Mouse (Mus musculus): ENCODE measurements around the gene Ccdc93.

Ccdc93 gene

DNA sequence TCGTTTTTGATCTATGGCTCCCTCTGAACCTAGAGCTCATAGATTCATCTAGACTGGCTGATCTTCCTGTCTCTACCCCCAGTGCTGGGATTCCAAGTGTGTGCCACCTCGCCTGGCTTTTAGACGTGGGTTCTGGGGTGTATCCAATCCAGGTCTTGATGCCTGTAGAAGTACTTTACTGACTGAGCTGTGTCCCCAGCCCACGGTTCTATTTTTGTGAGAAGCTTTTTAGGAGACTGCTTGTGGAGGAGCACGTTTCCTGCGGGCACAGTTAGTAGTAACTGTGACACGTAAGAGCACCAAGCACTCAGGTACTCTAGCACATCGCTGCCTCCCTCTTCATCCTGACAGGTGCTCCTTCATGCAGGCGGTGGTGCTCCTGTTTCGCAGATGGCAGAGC, 16.4 kb downstream of the Ccdc93 start:
- in situ Hi-C loops (cut with MboI, MseI): no loop called here

DNA sequence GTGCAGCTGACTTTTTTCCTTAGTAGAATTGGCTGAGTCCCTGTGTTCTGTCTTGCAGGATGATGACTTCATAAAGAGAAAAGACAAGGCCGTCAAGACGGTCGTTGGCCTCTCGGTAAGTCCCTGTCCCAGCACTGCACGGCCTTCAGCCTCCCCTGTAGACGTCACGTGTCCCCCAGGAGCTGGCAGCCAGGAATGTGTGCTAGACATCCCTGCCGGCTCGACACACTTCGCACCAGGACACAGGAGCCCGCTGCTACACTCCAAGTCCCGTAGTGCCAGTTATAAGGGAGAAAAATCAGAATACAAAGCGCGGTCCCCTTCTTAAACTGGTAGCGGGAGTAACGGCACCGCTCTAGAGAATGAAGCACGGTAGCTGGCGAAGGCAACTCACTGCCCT, 17.3 kb downstream of the Ccdc93 start:
- in situ Hi-C loops (cut with MboI, MseI): no loop called here

DNA sequence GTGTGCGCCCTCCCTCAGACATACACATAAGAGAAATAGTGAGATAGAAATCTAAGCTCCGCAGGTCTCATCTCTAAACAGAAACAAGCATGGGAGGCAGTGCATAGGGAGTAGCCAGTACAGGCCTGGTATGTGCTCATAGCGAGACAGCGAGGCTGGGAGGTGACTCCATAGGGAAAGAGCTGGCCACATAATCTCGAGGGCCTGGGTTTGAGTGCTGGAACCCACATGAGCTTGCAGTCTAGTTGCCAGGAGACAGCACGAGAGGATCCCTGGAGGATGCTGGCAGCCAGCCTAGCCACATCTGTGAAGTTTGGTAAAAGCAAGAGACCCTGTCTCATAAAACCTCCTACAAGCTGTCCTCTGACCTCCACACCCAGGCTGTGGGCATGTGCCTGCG, 20.2 kb downstream of the Ccdc93 start:
- in situ Hi-C loops (cut with MboI, MseI): no loop called here

DNA sequence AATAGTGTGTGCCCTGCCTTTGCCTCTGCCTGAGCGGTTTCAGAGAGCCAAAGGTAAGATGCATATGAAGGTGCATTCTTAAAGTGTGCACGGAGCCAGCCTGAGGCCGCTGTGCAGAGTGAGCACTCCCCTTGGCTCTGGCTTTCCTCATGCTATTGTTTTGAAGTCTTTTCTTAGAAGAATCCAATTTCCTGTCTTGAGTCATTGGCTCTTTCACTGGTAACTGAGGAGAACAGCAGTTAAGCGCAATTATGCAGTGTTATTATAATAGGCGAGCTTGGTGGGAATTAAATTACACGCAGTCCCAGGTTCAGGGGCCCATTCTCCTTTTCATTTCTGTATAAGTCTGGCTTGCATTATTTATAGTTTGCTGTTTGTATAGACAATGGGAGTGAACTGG, 21.6 kb downstream of the Ccdc93 start:
- in situ Hi-C loops (cut with MboI, MseI): no loop called here

DNA sequence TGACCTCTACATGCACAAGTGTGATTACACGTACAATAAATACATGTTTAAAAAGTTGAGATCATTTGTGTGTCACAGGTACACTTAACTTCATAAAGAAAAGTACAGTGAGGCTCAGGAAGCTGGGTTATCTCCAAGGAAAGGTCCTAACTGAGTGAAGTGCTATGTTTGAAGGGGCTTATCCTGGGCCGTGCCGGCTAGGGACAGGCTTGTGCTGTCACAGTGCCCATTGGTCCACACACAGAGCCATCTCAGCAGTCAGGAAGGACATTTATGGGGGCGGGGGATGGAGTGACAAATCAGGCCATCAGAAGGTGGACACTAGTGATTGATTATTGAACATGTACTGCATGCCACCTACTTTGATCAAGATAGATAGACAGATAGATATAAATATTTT, 22.2 kb downstream of the Ccdc93 start:
- in situ Hi-C loops (cut with MboI, MseI): no loop called here

DNA sequence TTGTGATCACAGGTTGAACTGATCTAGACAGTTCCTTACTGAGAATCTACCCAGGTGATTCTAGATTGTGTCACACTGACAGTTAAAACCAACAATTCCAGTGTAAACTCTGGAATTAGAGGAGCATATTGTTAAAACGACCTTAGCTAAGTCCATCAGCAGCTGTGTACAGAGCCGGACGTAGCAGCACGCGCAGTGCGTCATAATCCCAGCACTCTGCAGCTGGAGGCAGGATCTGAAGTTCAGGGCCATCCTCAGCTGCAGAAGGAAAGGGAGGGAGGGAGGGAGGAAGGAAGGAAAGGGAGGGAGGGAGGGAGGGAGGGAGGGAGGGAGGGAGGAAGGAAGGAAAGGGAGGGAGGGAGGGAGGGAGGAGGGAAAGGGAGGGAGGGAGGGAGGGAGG, 24.1 kb downstream of the Ccdc93 start:
- in situ Hi-C loops (cut with MboI, MseI): no loop called here

DNA sequence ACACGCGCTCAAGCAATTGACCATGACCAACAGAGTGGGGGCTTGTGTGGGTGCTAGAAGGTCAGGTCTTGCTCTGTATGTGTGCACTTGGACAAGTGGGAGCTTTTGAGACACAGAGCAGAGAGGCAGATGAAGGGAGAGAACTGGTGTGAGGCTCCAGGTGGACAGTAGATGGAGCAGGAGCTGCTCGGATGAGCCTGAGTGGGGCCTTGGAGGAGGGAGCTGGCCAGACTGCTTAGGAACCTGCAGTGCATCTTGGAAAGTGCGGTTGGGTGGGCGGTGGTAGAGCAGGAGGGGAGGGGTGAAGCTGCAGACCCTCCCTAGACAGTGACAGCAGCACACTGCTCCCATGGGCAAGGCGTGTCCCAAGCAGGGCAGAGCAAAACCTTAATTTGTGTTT, 29.2 kb downstream of the Ccdc93 start:
- in situ Hi-C loops (cut with MboI, MseI): no loop called here

DNA sequence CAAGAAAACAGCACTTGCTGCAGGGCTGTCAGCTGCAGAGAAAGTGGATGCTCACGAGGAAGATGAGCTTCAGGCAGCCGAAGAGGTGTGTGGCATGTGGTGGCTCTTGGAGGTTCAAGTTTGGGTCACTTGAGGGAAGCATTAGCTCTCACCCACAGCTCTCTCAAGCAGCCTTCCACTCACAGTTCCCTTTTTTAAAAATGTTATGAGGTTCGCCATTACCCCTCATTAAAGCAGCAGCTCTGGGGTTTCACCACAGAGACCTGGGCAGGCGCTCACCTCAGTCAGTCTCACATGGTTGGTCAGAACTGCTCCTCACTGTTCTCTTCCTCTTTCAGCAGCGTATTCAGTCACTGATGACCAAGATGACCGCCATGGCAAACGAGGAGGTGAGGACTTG, 31.0 kb downstream of the Ccdc93 start:
- in situ Hi-C loops (cut with MboI, MseI): no loop called here

DNA sequence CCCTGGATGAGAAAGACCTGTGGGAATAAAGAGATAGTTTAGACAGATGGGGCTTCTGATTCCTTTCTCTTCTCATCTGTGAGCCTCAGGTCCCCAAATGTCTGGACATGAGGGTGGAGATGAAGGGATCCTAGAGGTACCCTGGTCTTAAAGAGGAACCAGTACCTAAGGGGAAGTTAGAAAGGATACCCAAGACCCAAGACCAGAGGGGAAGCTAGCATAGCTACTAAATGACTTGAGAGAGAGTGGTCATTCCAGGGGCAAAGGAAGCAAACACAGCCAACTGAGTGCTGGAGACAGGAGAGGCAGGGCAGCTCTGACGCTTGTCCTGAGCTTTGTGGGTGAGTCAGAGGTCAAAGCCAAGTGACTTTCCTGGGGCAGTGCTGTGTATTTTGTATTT, 31.8 kb downstream of the Ccdc93 start:
- in situ Hi-C loops (cut with MboI, MseI): no loop called here

DNA sequence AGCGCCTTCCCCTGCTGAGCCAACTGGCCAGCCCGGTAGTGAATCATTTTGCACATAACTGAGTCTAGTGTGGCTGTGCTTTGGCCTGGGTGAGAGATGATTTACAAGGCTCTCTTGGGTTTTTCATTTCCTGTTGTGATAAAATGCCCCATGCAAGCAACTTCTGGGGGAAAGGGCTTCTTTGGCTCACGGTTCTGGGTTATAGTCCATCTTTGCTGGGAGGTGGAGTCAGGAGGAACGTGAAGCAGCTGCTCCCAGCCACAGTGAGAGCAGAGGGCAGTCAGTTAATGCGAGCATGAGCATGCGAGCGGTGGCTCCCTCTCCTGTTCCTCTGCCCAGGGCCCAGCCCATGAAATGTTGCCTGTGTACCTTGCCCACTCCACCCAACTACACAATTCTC, 33.0 kb downstream of the Ccdc93 start:
- in situ Hi-C loops (cut with MboI, MseI): no loop called here

DNA sequence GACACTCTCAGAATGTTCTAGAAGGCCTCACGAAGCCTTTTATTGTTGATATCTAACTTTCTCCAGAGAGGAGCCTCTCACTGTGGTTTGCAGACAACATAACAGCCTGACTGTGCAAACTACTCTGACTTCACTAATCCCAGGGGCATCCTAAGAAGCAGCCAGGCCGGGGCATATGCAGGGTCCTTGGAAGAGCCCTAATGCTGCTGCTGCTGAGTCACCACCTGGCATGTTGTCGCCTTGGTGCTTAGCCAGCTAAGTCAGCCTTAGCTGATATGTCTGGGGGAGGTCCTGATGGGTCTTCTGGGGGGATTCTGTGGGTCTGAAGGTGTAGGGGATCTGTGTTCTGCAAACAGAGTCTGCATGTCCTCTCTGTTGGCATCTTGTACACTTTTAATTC, 35.4 kb downstream of the Ccdc93 start:
- in situ Hi-C loops (cut with MboI, MseI): no loop called here

DNA sequence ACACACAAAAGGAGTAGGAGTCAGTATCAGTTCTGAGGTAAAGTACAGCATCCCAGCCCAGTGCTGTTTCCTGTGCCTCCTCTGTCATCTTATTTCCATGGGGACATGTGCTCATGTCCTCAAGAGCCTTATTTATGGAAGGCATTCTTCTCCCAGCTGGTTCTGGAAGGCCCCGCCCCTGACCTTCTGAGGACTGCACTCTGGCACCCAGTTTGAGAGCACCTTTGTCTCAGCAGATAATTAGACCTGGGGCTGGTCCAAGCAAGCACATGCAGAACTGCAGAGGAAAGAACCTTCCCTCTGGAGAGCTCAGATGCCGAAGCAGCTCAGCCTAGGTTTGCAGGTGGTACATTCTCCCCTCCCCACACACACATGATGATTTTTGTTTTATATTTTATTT, 37.4 kb downstream of the Ccdc93 start:
- in situ Hi-C loops (cut with MboI, MseI): no loop called here

DNA sequence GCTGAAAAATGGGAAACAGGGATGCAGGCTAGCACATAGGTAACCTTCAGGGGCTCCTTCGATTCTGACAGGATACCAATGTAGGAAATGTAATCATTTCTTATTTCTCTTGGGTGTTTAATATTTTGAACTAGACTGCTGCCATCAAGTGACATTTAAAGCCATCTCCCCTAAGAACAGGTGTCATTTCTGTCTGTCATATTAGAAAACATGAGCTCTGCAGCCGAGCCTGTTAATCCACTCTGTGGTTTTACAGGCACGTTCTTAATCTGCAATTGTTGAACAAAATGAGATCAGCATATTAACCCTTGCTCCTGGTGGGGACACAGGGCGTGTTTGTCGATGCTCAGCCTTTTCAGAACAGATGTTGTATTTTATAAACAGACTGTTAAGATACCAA, 40.7 kb downstream of the Ccdc93 start:
- in situ Hi-C loops (cut with MboI, MseI): no loop called here

DNA sequence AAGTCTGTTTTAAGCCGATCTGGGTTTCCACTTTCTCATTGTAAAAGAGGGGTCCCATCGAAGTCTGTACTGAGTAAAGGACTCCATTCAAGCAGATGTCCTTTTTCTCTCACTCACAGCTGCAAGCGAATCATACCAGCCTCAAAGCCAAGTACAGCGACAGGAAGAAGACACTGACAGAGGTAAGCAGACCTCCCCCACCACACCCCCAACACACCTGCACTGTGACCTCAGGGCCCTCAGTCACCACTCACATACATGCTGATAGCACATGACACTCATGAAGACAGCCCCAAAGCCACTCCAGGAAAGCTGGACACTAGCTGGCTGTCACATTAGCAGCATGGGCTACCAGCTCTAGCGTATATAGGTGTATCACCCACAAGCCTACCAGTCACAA, 46.9 kb downstream of the Ccdc93 start:
- in situ Hi-C loops (cut with MboI, MseI): no loop called here

DNA sequence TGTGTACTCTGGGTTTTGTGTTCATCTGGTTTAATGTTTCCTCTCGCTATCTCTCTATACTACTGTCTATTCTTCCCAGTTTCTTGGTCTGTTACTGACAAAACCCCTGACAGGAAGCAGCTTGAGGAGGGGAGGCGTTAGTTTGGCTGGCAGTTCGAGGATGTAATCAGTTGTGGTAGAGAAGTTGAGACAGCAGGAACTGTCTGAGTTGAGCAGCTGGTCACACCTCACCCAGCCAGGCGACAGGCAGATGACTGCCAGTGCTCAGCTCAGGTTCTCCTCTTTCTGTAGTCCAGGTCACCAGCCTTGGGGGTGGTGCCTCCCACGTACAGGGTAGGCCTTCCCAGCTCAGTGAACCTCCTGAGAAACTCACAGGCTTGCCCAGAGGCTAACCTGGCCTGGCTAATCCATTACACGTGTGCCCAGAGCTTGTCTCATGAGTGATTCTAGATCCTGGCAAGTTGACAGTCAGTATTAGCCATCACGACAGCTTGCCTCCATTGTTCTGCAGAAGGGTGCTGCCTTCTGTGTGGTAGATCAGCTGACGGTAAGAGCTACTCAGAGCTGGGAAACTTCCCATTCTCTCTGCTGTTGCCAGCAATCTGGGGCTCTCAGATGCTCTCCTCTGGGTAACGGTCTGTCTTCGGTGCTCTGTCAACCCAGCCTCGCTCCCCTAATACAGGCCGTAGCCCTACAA, 47.6 kb downstream of the Ccdc93 start:
- in situ Hi-C loops (cut with MboI, MseI): no loop called here

DNA sequence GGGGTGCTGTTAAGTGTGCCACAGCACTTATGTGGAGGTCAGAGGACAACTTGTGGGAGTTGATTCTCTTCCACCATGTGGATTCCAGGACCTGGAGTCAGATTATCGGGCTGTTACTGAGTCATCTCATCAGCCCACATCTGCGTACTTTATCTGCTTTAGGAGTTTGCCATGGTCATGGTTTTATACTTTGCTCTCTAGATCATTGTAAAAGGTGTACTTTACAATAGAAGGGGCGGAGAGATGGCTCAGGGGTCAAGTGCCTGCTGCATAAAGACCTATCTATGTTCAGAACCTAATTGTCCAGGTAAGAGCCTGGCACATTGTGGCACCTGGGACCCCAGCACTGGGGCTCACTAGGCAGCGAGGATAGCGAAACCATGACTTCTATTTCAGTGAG, 48.6 kb downstream of the Ccdc93 start:
- in situ Hi-C loops (cut with MboI, MseI): no loop called here

DNA sequence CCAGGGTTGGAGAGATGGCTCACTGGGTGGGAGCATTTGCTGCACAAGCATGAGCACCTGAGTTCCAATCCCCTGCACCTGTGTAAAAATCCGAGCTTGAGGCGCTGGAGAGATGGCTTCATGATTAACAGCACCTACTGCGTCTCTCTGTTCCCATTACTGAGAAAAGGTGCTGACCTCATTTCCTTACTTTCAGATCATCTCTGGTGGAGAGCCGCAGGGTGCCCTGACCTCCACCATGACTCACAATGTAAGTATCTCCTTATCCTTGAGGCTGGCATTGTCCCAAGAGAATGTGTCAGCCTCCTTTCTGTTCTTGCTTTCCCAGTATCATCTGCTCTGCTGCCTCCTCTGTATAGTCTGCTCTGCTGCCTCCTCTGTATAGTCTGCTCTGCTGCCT, 52.2 kb downstream of the Ccdc93 start:
- in situ Hi-C loops (cut with MboI, MseI): no loop called here

DNA sequence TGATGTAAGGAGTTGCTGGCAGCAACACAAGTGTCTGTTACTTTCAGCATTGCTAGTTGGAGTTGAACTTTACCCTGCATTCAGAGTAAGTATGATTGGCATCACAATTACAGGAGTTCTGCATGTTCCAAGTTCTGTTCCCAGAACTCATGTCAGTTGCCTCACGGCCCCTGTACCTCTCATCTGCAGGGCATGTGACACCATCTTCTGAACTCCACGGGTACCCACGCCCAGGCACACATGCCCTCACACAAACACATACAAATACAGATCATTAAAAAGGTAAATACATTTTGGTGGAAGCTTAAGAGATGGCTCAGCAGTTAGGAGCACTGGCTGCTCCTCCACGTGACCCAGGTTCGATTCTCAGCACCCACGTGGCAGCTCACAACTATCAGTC, 56.0 kb downstream of the Ccdc93 start:
- in situ Hi-C loops (cut with MboI, MseI): no loop called here

DNA sequence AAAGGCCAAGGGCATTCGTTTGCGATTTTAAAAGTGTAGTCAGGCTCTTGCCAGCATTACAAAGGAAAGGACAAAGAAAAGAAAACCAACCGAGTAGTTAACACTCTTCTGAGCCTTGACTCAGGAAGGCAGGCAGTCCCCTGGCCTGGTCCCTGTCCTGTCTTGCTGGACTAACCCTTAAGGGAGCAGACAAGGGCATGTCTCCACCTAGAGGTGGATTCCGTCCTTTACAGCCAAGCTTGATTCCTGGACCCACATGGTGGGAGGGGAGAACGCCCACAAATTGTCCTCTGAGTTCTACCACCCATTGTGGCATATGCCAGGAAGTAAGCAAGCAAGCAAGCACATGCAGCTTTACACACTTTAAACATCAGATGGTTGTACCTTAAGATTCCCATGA, 59.4 kb downstream of the Ccdc93 start:
- in situ Hi-C loops (cut with MboI, MseI): no loop called here

DNA sequence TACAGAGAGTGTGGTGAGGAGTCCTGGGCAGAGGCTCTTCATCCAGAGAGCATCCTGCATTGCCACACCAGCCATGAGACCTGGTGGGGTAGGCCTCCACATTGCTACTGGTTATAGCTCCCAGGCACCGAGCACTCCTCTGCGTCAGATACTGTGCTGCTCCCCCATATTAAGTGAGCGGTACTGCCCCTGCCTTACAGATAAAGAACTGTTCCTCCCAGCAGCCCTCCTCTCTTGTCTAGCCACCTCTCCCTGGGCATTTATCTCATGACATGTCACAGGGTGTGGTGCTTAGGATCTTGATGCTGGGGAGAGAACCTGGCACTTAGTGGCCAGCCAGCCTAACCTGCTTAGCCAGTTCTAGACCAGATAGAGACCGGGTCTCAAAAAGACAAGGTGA, 66.2 kb downstream of the Ccdc93 start:
- in situ Hi-C loops (cut with MboI, MseI): no loop called here

DNA sequence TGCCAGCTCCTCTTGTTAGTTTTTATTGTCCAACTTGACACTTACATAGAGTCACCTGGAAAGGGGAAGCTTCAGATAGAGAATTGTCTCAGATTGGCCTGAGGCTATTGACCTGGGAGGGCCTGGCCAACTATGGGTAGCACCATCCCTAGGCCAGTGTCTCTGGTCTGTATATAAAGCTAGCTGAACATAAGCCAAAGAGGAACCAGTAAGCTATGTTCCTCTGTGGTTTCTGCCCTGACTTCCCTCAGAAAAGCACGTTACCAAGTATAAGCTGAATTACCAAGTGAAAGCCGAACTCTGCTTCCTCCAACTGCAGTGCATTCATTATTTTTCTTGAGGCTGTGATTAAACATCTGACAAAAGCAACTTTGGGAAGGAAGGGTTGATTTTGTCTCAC, 77.9 kb downstream of the Ccdc93 start:
- in situ Hi-C loops (cut with MboI, MseI): no loop called here

DNA sequence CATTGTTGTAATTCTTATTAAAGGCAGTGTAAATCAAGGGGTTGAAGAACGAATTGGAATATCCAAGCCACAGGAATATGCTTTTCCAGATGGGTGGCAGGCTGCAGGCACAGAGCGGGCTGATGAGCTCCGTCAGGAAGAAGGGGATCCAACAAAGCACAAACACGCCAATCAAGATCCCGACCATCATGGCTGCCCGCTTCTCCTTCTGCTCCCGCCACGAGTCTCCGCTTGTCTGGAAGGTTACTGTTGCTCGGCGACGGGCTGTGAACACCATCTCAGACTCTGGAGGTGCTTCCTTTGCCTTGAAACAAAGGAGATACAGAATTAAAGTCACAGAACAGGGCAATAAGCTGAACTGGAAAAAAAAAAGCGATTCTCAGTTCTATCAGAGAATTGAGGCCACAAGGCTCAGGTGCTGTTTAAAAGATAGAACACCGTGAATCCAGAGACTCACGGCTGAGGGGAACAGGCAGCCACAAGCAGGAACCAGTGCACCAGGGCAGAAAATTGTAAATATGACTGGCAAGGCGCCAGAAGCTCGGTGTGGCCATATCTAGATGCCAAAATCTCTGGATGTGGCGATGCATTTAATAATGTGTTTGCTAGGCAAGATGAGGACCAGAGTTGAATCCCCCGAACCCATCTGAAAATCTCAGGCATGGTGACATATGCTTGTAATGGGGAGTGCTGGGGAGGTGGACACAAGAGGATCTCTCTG, 79.7 kb downstream of the Ccdc93 start:
- in situ Hi-C loops (cut with MboI, MseI): no loop called here

DNA sequence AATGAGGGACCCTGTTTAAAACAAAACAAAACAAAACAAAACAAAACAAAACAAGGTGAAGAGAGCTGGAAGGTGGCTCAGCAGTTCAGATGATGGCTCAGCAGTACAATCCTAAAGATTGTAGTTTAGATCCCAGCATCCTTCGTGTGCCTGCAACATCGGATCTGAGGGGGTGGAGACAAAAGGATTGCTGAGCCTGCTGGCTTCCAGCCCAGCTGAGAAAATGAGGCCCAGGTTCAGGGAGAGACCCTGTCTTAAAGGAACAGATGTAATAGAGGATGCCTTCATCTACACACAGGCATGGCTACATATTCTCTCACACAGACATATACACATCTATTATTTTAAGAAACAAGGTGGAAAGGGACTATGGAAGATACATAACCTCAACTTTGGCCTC, 80.3 kb downstream of the Ccdc93 start:
- in situ Hi-C loops (cut with MboI, MseI): no loop called here

DNA sequence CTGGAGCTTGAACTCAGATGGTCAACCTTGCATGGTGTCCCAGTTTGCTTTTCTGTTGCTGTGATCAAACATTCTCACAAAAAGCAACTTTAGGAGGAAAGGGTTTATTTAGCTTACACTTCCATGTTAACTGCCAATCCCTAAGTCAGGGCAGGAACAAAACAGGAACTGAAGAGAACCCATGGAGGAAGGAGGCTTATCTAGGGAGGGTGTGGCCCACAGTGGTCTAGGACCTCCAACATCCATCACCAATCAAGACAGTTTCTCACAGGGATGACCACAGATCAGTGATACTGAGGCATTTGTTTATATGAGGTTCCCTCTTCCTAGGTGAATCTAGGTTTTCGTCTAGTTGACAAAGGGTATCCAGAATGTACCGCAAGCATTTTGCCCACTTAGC, 81.1 kb downstream of the Ccdc93 start:
- in situ Hi-C loops (cut with MboI, MseI): no loop called here
